Mouse (Mus musculus) hindbrain, embryonic 11.5 days (tissue): ENCODE data around the gene Eps8l2. TPM values are rescaled to one million over a fixed set of nuclear protein-coding genes. Genes with fewer than 3 reads are reported as not detected.

Source experiments
- ATAC-seq: fragments of 200-750 bp; cut with Nextera tagmentation; 2 replicates; pipeline ENCODE4 v1.8.0; 2017; ENCODE audit warnings: mild to moderate bottlenecking, moderate TSS enrichment, moderate library complexity; ENCODE audit not compliant: low FRiP score
- DNase-seq: peaks from one replicate; pipeline ENCODE4 v3.0.0-alpha.2; 2015; ENCODE audit warnings: low spot score
- H3K27ac ChIP-seq: fragments of 300-500 bp; sonication (generic); 2 replicates; pipeline ENCODE4 v1.5.1; 2014; ENCODE audit warnings: mild to moderate bottlenecking, low read depth, low read length
- H3K27me3 ChIP-seq: fragments of 300-500 bp; sonication (generic); 2 replicates; pipeline ENCODE4 v1.6.1; 2014; ENCODE audit warnings: mild to moderate bottlenecking, low read length, moderate library complexity, mixed read lengths; ENCODE audit not compliant: control insufficient read depth, insufficient read depth
- H3K36me3 ChIP-seq: fragments of 300-500 bp; sonication (generic); 2 replicates; pipeline ENCODE4 v1.6.1; 2014; ENCODE audit warnings: mild to moderate bottlenecking, low read length, moderate library complexity, mixed read lengths; ENCODE audit not compliant: control insufficient read depth, insufficient read depth
- H3K4me1 ChIP-seq: fragments of 300-500 bp; sonication (generic); replicated peaks from 2 replicates; pipeline ENCODE4 v1.6.1; 2014; ENCODE audit warnings: low read length, mixed read lengths; ENCODE audit not compliant: control insufficient read depth, insufficient read depth
- H3K4me2 ChIP-seq: fragments of 300-500 bp; sonication (generic); replicated peaks from 2 replicates; pipeline ENCODE4 v1.6.1; 2014; ENCODE audit warnings: mild to moderate bottlenecking, low read depth, low read length
- H3K4me3 ChIP-seq: fragments of 300-500 bp; sonication (generic); 2 replicates; pipeline ENCODE4 v1.5.1; 2014; ENCODE audit warnings: low read depth, low read length
- H3K9ac ChIP-seq: fragments of 300-500 bp; sonication (generic); 2 replicates; pipeline ENCODE4 v1.6.1; 2014; ENCODE audit warnings: low read depth, low read length
- H3K9me3 ChIP-seq: fragments of 300-500 bp; sonication (generic); 2 replicates; pipeline ENCODE4 v1.6.1; 2016; ENCODE audit warnings: low read length; ENCODE audit not compliant: control insufficient read depth
- WGBS: fragments of 180-500 bp; shearing (Covaris S2); extraction: QIAGEN DNeasy Blood & Tissue Kit; methylation state at CpG from one replicate; pipeline ENCODE4 v1.1.7; 2014; 5-methylcytosine and 5-hydroxymethylcytosine counted together
- polyA plus RNA-seq: library from polyadenylated mRNA; unstranded; fragments of >200 nt; fragmentation: Nextera tagmentation; extraction: Ambion mirVana; gene quantifications from 2 replicates; pipeline ENCODE4 v1.2.1, GENCODE M21; 2014

Gene Eps8l2
- polyA plus RNA-seq, 1 experiment from 2014 or later = 2.6 TPM

DNA sequence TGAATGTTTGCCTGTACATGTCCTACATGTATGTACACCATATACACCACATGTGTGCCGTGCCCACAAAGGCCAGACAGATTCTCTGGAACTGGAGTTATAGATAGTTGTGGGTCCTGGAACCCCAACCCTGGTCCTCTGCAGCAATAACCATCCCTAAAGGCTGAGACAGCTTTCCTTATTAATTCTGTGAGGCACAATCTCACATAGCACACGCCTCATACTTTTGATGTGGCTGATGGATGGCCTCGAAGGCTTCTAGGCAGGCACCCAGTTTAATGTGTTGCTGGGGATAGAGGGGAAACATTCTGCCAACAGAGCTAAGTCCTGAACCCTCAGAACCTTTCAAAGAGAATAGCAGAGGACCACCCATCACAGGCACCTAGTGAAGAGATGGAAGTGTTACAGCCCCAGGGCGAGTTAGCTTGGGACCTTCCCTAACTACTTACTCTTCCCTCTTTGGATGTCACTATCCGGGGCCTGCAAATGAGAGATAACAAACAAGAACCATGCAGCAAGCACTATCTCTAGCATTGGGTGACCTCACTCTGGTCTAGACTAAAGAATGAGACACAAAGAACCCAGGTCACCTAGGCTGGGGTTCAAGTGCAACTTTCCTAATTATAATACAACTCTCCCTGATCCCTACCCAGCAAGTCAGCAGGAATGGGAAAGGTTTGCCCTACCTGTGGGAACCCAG lies 25.8 kb downstream of the Eps8l2 start:
- H3K27me3 ChIP-seq = peaks cover 6% of the 10 kb centered on the region; the same call in 1 of the 2 replicates
- H3K4me1 ChIP-seq = no peaks in the 10 kb centered on the region
- no peaks in the 10 kb centered on the region for H3K9me3 ChIP-seq
- H3K4me3 ChIP-seq = no peak overlapping the region
- ATAC-seq (no peak), DNase-seq (no peak)
- H3K27ac ChIP-seq = no peak overlapping the region
- H3K4me2 ChIP-seq = no peak overlapping the region
- no peak overlapping the region for H3K9ac ChIP-seq
- 81% methylated on average over 5 of the region's 5 CpGs for WGBS
- no peaks in the 10 kb centered on the region for H3K36me3 ChIP-seq

DNA sequence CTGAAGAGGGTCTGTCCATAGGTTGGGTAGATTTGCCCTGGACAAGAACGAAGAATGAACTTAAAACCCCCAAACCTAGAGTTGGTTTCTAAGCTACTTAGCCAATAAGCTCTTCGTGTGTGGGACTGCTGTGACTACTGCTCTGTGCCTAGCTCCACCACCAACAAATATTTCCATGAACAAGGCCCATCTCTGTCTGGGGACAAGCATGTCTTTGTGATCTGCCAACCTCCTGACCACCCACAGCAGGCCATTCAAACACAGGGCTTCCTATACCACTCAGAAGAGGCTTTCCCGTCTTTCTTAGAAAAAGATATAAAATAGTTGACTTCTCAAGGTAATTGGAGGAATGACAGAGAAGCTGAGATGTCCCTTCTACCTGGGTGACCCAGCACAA lies 26.4 kb downstream of the Eps8l2 start:
- no peak overlapping the region for H3K9ac ChIP-seq
- WGBS = 79% methylated on average over 3 of the region's 3 CpGs
- H3K36me3 ChIP-seq = no peaks in the 10 kb centered on the region
- ATAC-seq (no peak), DNase-seq (no peak)
- no peak overlapping the region for H3K4me2 ChIP-seq
- no peaks in the 10 kb centered on the region for H3K9me3 ChIP-seq
- peaks cover 6% of the 10 kb centered on the region; the same call in 1 of the 2 replicates for H3K27me3 ChIP-seq
- H3K4me3 ChIP-seq = no peak overlapping the region
- H3K4me1 ChIP-seq = no peaks in the 10 kb centered on the region
- H3K27ac ChIP-seq = no peak overlapping the region

DNA sequence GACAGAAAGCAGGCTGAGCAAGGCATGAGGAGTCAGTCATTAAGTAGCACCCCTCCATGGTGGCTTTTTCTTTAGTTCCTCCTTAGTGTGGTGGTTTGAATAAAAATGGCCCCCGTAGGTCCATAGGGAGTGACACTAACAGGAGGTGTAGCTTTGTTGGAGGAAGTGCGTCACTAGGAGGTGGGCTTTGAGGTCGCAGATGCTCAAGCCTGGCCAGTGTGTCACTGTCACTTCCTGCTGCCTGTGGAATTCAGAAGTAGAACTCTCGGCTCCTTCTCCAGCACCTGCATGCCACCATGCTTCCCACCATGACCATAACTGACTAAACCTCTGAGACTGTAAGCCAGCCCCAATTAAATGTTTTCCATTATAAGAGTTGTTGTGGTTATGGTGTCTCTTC lies 28.7 kb downstream of the Eps8l2 start:
- Histone ChIP-seq H3K27me3 (no peaks in the 10 kb centered on the region), H3K4me2 (no peak overlapping the region), H3K4me3 (no peak overlapping the region), H3K27ac (no peak overlapping the region), H3K4me1 (no peaks in the 10 kb centered on the region), H3K9me3 (no peaks in the 10 kb centered on the region), H3K9ac (no peak overlapping the region), H3K36me3 (no peaks in the 10 kb centered on the region)
- 86% methylated on average over 4 of the region's 4 CpGs for WGBS
- ATAC-seq (no peak), DNase-seq (no peak)

DNA sequence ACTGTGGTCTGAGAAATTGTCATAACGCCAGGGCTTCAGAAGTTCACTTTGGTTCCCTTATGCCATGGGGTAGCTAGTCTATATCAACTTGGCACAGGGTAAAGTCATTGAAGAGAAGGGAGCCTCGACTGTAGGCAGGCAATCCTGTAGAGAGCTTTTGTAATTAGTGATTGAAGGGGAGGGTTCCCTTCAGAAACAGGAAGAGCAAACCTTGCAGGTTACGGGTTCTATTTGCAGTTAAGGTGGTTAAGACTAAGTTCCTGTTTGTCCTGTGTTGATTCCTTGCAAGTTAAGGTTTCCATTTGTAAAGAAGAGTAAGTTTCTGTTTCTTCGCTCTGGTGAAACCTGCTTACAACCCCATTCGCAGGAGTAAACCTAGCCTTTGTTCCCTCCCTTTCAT lies 31.2 kb downstream of the Eps8l2 start:
- Histone ChIP-seq H3K27me3 (no peaks in the 10 kb centered on the region), H3K9me3 (no peaks in the 10 kb centered on the region), H3K4me3 (no peak overlapping the region), H3K4me2 (no peak overlapping the region), H3K4me1 (no peaks in the 10 kb centered on the region), H3K27ac (no peak overlapping the region), H3K36me3 (no peaks in the 10 kb centered on the region), H3K9ac (no peak overlapping the region)
- WGBS = 74% methylated on average over 5 of the region's 5 CpGs
- DNase-seq (no peak), ATAC-seq (no peak)

DNA sequence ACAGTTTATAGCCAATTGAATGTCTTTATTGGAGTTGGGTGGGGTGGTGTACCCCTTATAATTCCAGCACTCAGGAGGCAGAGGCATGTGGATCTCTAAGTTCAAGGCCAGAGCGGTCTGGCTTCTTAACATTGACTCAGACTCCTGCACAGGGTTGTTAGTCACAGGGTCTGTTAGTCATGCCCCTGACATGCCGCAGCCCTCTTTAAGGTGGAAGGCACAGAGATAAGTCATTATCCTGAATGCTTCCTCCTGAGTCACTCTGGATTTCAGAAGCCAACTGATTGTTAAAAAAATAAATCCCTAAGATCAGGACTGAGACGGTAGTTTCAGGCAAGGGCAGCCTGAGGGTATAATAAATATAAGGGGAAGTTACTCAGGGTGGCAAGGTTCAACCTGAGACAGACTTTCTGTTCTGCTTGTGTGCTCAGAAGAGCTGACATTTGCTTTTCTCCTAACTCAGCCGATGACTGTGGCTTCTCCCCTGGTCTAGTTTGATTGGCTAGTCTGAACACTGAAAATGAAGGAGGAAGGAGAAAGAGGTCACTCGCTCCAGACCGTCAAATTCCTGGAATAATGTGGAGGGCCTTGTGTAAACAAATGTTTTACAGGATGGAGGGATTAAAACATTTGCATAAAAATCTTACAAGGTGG lies 33.4 kb downstream of the Eps8l2 start:
- H3K9me3 ChIP-seq = no peaks in the 10 kb centered on the region
- H3K4me1 ChIP-seq = no peaks in the 10 kb centered on the region
- no peak overlapping the region for H3K4me2 ChIP-seq
- DNase-seq (no peak), ATAC-seq (no peak)
- H3K27me3 ChIP-seq = no peaks in the 10 kb centered on the region
- no peak overlapping the region for H3K9ac ChIP-seq
- H3K27ac ChIP-seq = no peak overlapping the region
- no peaks in the 10 kb centered on the region for H3K36me3 ChIP-seq
- whole genome bisulfite sequencing = 76% methylated on average over 6 of the region's 6 CpGs
- H3K4me3 ChIP-seq = no peak overlapping the region

DNA sequence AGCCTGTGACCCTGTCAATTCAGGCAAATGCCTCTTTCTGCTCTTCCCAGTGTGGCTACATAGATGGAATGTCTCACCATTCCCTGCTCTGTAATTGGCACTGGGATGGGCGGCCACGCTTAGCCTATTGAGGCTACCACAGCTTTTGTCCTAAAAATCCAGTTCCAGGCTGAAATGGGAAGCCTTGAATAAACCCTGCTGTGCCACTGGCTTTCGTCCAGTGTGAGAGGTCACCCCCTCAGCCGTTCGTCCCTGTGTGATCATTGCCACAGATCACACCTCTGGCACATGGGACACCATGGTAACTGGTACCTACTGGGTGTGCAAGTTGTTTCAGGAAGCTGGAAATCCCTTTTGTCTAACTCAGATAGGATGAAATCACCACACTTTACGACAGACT lies 34.9 kb downstream of the Eps8l2 start:
- DNase-seq = no peak
- no peak overlapping the region for H3K4me2 ChIP-seq
- WGBS = 56% methylated on average over 6 of the region's 6 CpGs

DNA sequence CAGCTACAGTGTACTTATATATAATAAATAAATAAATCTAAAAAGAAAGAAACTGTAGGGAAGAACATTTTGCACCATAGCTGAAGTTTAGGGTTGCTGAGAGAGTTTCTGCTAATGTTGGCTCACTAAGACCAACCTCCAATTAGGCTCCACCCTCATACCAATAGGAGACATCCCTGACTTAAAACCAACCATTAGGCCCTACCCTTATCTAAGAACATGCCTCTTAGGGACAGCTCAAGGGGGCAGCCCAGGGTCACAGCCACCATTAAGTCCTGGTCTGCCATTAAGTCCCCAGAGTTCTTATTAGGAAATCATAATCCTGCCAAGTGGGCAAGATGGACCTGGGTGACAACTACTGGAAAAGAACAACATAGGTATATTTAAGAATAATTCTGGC lies 35.7 kb downstream of the Eps8l2 start:
- Histone ChIP-seq H3K27me3 (no peaks in the 10 kb centered on the region), H3K9me3 (no peaks in the 10 kb centered on the region), H3K4me1 (no peaks in the 10 kb centered on the region), H3K4me3 (no peak overlapping the region), H3K4me2 (no peak overlapping the region), H3K27ac (no peak overlapping the region), H3K36me3 (no peaks in the 10 kb centered on the region), H3K9ac (no peak overlapping the region)
- DNase-seq (no peak), ATAC-seq (no peak)

More for the DNA sequence above, 34.9 kb downstream of the Eps8l2 start:
- Histone ChIP-seq H3K36me3 (no peaks in the 10 kb centered on the region), H3K27ac (no peak overlapping the region), H3K27me3 (no peaks in the 10 kb centered on the region), H3K9me3 (no peaks in the 10 kb centered on the region), H3K9ac (no peak overlapping the region), H3K4me3 (no peak overlapping the region), H3K4me1 (no peaks in the 10 kb centered on the region)
- no peak for ATAC-seq

DNA sequence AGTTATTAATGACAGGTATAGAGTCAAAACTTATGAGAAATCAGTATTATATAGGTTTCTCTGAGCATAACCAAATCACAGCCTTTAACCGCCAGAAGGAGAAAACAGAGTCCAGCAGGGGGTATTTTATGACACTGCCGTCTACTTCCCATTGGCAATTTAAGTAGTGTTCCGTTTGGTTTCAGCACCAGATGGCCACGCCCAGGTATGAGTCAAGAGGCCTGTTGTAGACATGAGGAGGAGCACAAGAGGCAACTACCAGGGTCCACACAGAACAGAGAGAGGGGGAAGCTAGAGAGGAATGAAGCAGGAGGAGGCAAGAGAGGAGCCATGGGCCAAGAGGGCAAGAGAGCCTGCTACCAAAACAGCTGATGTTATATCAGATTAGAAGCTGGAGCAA lies 40.9 kb downstream of the Eps8l2 start:
- H3K4me2 ChIP-seq = no peak overlapping the region
- H3K9me3 ChIP-seq = no peaks in the 10 kb centered on the region
- no peaks in the 10 kb centered on the region for H3K27me3 ChIP-seq
- DNase-seq = no peak
- no peak overlapping the region for H3K4me3 ChIP-seq
- no peak overlapping the region for H3K9ac ChIP-seq
- no peaks in the 10 kb centered on the region for H3K36me3 ChIP-seq
- H3K4me1 ChIP-seq = no peaks in the 10 kb centered on the region
- H3K27ac ChIP-seq = no peak overlapping the region
- ATAC-seq = no peak
- WGBS = 70% methylated on average over 4 of the region's 4 CpGs
